ENCODE assay signal across 19 mouse cellular contexts in genomic region chr1:158852836-158853567, GRCm38 (mm10).
DNase-seq lines count a peak whose midpoint lies in the region; ATAC-seq and TF ChIP-seq lines count a peak whose summit lies in the region.
"Had no signal": no experiment of that assay in that cellular context is flagged by ENCODE, and none has a peak within 500 bp of the region (broad histone marks: within the 10 kb centered on the region; RNA-seq: fewer than 3 reads in every experiment).

No protein-coding gene starts in this region.

- H3K9ac ChIP-seq in midbrain, embryonic 11.5 days (ENCODE audit: low read length), result no peak overlapping the region
- H3K9ac ChIP-seq: forebrain, embryonic 12.5 days; hindbrain, embryonic 14.5 days; midbrain, embryonic 12.5 days had no signal

- H3K4me1 ChIP-seq in limb, embryonic 10.5 days, result peaks cover 22% of the 10 kb centered on the region
- H3K4me1 ChIP-seq in midbrain, embryonic 11.5 days (ENCODE audit: control insufficient read depth, insufficient read depth, low read length), result no peaks in the 10 kb centered on the region
- H3K4me1 ChIP-seq: forebrain, embryonic 12.5 days; midbrain, embryonic 12.5 days had no signal

- no peak overlapping the region for H3K4me3 ChIP-seq in gastrocnemius, adult 2 months
- H3K4me3 ChIP-seq in limb, embryonic 10.5 days, result no peak overlapping the region
- no peak overlapping the region for H3K4me3 ChIP-seq in midbrain, embryonic 11.5 days (ENCODE audit: low read depth, low read length)
- H3K4me3 ChIP-seq: forebrain, embryonic 12.5 days; midbrain, embryonic 12.5 days had no signal

- no peaks in the 10 kb centered on the region for H3K36me3 ChIP-seq in limb, embryonic 10.5 days
- H3K36me3 ChIP-seq in midbrain, embryonic 11.5 days (ENCODE audit: control insufficient read depth, insufficient read depth, low read length), result no peaks in the 10 kb centered on the region
- H3K36me3 ChIP-seq: forebrain, embryonic 12.5 days; midbrain, embryonic 12.5 days had no signal

- H3K9me3 ChIP-seq in limb, embryonic 10.5 days (replicated peaks), result no peaks in the 10 kb centered on the region
- H3K9me3 ChIP-seq in midbrain, embryonic 11.5 days (ENCODE audit: control insufficient read depth, low read length), result no peaks in the 10 kb centered on the region
- H3K9me3 ChIP-seq: forebrain, embryonic 12.5 days; midbrain, embryonic 12.5 days had no signal

- no peak for TF ChIP-seq CTCF in gastrocnemius, adult 2 months (IDR thresholded peaks at IDR 0.05)

- no peak for ATAC-seq in granulocyte monocyte progenitor cell, adult 5-6 weeks (replicated peaks; ENCODE audit: poor library complexity, severe bottlenecking)
- ATAC-seq in midbrain, embryonic 11.5 days (ENCODE audit: low FRiP score), result no peak
- ATAC-seq: CD4-positive, CD25-positive, alpha-beta regulatory T cell, adult 4 months; intestine, postnatal 0 days had no signal

- H3K27me3 ChIP-seq in limb, embryonic 10.5 days (ENCODE audit: low read depth, poor library complexity, severe bottlenecking), result no peaks in the 10 kb centered on the region
- no peaks in the 10 kb centered on the region for H3K27me3 ChIP-seq in midbrain, embryonic 11.5 days (ENCODE audit: control insufficient read depth, insufficient read depth, low read length)
- H3K27me3 ChIP-seq: forebrain, embryonic 12.5 days; midbrain, embryonic 12.5 days had no signal

- WGBS in limb, embryonic 10.5 days, result 85% methylated on average over 14 of the region's 14 CpGs
- 89% methylated on average over 14 of the region's 14 CpGs for WGBS in midbrain, embryonic 11.5 days

- peak; percentile 17 for DNase-seq in gastrocnemius, adult 2 months
- no peak for DNase-seq in gastrocnemius, postnatal 14 days
- peak; percentile 14 for DNase-seq in lung, postnatal 25 days (ENCODE audit: low spot score)
- DNase-seq in lung, postnatal 4 days, result no peak
- peak; percentile 90 for DNase-seq in NIH3T3 (ENCODE audit: low read depth)
- DNase-seq in limb, embryonic 10.5 days (ENCODE audit: low spot score), result peak; percentile 30
- no peak for DNase-seq in midbrain, embryonic 11.5 days (ENCODE audit: low spot score, missing footprints)
- DNase-seq: cerebellum, adult 11-12 months; cerebellum, postnatal 36 days; gastrocnemius, postnatal 25 days; kidney, postnatal 14 days; retina, postnatal 1 day had no signal

- no peak overlapping the region for H3K4me2 ChIP-seq in midbrain, embryonic 11.5 days
- H3K4me2 ChIP-seq: forebrain, embryonic 12.5 days; hindbrain, embryonic 14.5 days; liver, embryonic 11.5 days; midbrain, embryonic 12.5 days had no signal

- no peak overlapping the region for H3K27ac ChIP-seq in gastrocnemius, adult 2 months
- H3K27ac ChIP-seq in limb, embryonic 10.5 days, result no peak overlapping the region
- no peak overlapping the region for H3K27ac ChIP-seq in midbrain, embryonic 11.5 days (ENCODE audit: low read depth, low read length)
- H3K27ac ChIP-seq: forebrain, embryonic 12.5 days; hindbrain, embryonic 14.5 days; midbrain, embryonic 12.5 days had no signal

- intact Hi-C loops in gastrocnemius, adult 2 months (cut with DNase I), result no loop called here
- intact Hi-C loops in gastrocnemius, postnatal 14 days (cut with DNase I; ENCODE audit: low total_unique reads), result no loop called here

Comparison
In these comparisons a context has a peak if more than half of its experiments do, and no peak if none do; other contexts are left out.
1. DNase-seq: peak in gastrocnemius, adult 2 months (single experiment), lung, postnatal 25 days (single experiment), NIH3T3 (single experiment) and limb, embryonic 10.5 days (single experiment); none in gastrocnemius, postnatal 14 days (single experiment), lung, postnatal 4 days (0 of 2) and midbrain, embryonic 11.5 days (single experiment).